Mouse (Mus musculus) layer of hippocampus, adult 6 months (tissue): ENCODE data around the gene Gopc. TPM values are rescaled to one million over a fixed set of nuclear protein-coding genes. Genes with fewer than 3 reads are reported as not detected.

ENCODE experiments used
- long read RNA-seq, 2 experiments: library from polyadenylated mRNA; unstranded; transcript quantifications; one replicate each; pipeline ENCODE4 v2.0.0; 2019 to 2020
- polyA plus RNA-seq: library from polyadenylated mRNA; unstranded; fragments of <200 nt; fragmentation: Nextera tagmentation; gene quantifications from 2 replicates; pipeline ENCODE4 v1.2.3, GENCODE M21; 2021

Gene Gopc
- 7.0 and 7.1 TPM in 2 replicates for polyA plus RNA-seq
- long read RNA-seq, experiment 1, full-length matches to known transcripts: 7 of 23 reads
- long read RNA-seq, experiment 1, partial matches to known transcripts: 7 of 23 reads
- long read RNA-seq, experiment 1, other reads (novel, unspliced or antisense): 9 of 23 reads
- long read RNA-seq, experiment 2, full-length matches to known transcripts: 74 of 96 reads
- long read RNA-seq, experiment 2, partial matches to known transcripts: 8 of 96 reads
- long read RNA-seq, experiment 2, other reads (novel, unspliced or antisense): 14 of 96 reads

GRCm38 (mm10) chr10:52381845-52382591 is at the start of gene Gopc:
TSS of gene Gopc (minus strand) at chr10:52382124.

DNA sequence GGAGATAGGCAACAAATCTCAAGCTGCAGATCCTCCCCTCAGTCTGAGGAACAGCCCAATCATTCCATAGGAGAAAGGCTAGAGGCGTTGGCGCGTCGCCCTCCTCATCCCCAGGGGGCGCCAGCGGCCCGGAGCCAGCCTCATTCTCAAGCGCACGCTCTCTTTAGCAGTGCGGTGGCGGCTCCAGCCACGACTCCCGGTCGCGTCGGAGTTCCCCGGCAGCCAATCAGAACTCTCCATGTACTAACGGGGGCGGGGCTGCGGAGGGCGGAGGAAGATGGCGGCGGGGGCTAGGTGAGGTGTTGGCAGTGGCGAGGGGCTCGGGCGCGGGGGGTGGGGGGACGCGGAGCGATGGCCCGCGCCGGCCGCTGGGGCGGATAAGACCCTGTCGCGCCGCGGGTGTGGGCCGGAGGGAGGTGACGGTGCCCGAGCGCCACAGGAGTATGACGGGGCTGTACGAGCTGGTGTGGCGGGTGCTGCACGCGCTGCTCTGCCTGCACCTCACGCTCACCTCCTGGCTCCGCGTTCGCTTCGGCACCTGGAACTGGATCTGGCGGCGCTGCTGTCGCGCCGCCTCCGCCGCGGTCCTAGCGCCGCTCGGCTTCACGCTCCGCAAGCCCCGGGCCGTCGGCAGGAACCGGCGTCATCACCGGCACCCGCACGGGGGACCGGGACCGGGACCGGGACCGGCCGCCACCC is 35.5 kb upstream of the Gopc start, which contains the start of gene Nus1:
Nus1 (plus strand) TSS at position 249 of the 699 bp plus-strand sequence.

DNA sequence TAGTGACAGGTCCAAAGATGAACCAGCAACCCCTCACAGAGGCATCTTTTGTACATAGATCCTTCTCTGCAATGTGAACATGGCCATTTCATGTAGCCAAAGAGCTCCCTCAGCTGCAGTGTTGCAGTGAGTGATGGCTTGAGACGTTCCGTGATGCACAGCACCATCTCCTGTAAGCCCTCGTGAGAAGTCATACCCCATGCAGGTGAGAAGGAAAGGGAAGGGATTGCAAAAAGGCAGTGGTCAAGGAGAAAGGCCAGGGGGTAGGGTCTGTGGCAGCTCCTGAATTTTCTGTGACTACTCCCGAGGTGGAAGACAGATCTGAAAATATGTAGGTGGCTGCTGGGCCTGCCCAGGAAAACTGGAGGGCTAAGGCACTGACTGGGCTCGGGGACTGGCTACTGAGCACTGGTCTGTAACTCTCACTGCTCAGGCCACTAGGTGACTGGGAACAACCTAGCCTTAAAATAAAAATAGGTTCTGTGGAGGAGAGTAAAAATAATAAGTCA is 7.1 kb upstream of the Gopc start, which contains the start of gene Nepn:
Nepn (plus strand) TSS at position 51 of the 509 bp plus-strand sequence.

GRCm38 (mm10) chr10:52358467-52358866 is 23.5 kb downstream of the Gopc start, which contains the start of gene Gm26741:
TSS of gene Gm26741 (plus strand) at chr10:52358767.

Other genes starting within 250 kb of the Gopc start
- gene Ros1, start 186.9 kb downstream of the Gopc start, polyA plus RNA-seq: not detected in 2 replicates
- 6.0 and 7.2 TPM in 2 replicates for gene Dcbld1, start 148.5 kb downstream of the Gopc start, polyA plus RNA-seq
- not detected in 2 replicates for gene Gm26741, start 23.4 kb downstream of the Gopc start, polyA plus RNA-seq
- gene Nepn, start 6.8 kb upstream of the Gopc start, polyA plus RNA-seq: not detected in 2 replicates
- gene Nus1, start 35.4 kb upstream of the Gopc start, polyA plus RNA-seq: 7.2 and 8.2 TPM in 2 replicates